Mouse (Mus musculus) lung, embryonic 14.5 days (tissue): ENCODE measurements at regions not wholly inside any gene's neighbourhood (a gene's known extent, or its start where the extent isn't known, plus 50 kb on each side); places are given as distances from the start of the nearest gene placed in this dataset.

Experiments used
- ATAC-seq: fragments of 200-750 bp; cut with Nextera tagmentation; 2 replicates; pipeline ENCODE4 v1.8.0; 2017; ENCODE audit warnings: mild to moderate bottlenecking, moderate TSS enrichment, moderate library complexity; ENCODE audit not compliant: insufficient read depth
- DNase-seq: peaks from one replicate; pipeline ENCODE4 v3.0.0-alpha.2; 2015
- H3K27ac ChIP-seq: fragments of 300-500 bp; sonication (generic); 2 replicates; pipeline ENCODE4 v1.5.1; 2014; ENCODE audit warnings: low read depth, mild to moderate bottlenecking, moderate library complexity
- H3K27me3 ChIP-seq: fragments of 300-500 bp; sonication (generic); 2 replicates; pipeline ENCODE4 v1.6.1; 2014; ENCODE audit warnings: low read length, control low read depth; ENCODE audit not compliant: insufficient read depth
- H3K36me3 ChIP-seq: fragments of 300-500 bp; sonication (generic); 2 replicates; pipeline ENCODE4 v1.6.1; 2014; ENCODE audit warnings: control low read depth; ENCODE audit not compliant: insufficient read depth
- H3K4me1 ChIP-seq: fragments of 300-500 bp; sonication (generic); 2 replicates; pipeline ENCODE4 v1.6.1; 2014; ENCODE audit warnings: antibody characterized with exemption, control low read depth; ENCODE audit not compliant: insufficient read depth
- H3K4me2 ChIP-seq: fragments of 300-500 bp; sonication (generic); 2 replicates; pipeline ENCODE4 v1.6.1; 2014; ENCODE audit warnings: mild to moderate bottlenecking
- H3K4me3 ChIP-seq: fragments of 300-500 bp; sonication (generic); 2 replicates; pipeline ENCODE4 v1.5.1; 2014; ENCODE audit warnings: low read depth, low read length
- H3K9ac ChIP-seq: fragments of 300-500 bp; sonication (generic); 2 replicates; pipeline ENCODE4 v1.6.1; 2014
- H3K9me3 ChIP-seq: fragments of 300-500 bp; sonication (generic); 2 replicates; pipeline ENCODE4 v1.6.1; 2016; ENCODE audit warnings: low read depth, low read length, control low read depth
- CTCF ChIP-seq: IDR thresholded peaks from 2 replicates; pipeline ENCODE4 v1.5.1; 2016; ENCODE audit warnings: antibody characterized with exemption, low read depth
- WGBS: fragments of 180-500 bp; shearing (Covaris S2); extraction: QIAGEN DNeasy Blood & Tissue Kit; methylation state at CpG from one replicate; pipeline ENCODE4 v1.1.7; 2014; 5-methylcytosine and 5-hydroxymethylcytosine counted together

- no peak overlapping the region for H3K27ac ChIP-seq
- H3K9me3 ChIP-seq, result no peaks in the 10 kb centered on the region
- whole genome bisulfite sequencing, result 61% methylated on average over 2 of the region's 2 CpGs
- no peak overlapping the region for H3K9ac ChIP-seq
- no peaks in the 10 kb centered on the region for H3K27me3 ChIP-seq
- no peaks in the 10 kb centered on the region for H3K4me1 ChIP-seq
- TF ChIP-seq CTCF, result no peak
- no peaks in the 10 kb centered on the region for H3K36me3 ChIP-seq
- H3K4me3 ChIP-seq, result no peak overlapping the region
- H3K4me2 ChIP-seq, result no peak overlapping the region
- DNase-seq (no peak), ATAC-seq (no peak)
Observed at GRCm38 (mm10) chr12:28969671-28970379, 218.2 kb downstream of the Eipr1 start.

GRCm38 (mm10) chr12:28974571-28975041 is 223.0 kb downstream of the Eipr1 start:
- H3K9ac ChIP-seq, result no peak overlapping the region
- no peaks in the 10 kb centered on the region for H3K9me3 ChIP-seq
- TF ChIP-seq CTCF, result peak; percentile 45
- DNase-seq (no peak), ATAC-seq (no peak)
- no peaks in the 10 kb centered on the region for H3K4me1 ChIP-seq
- H3K27ac ChIP-seq, result no peak overlapping the region
- H3K36me3 ChIP-seq, result no peaks in the 10 kb centered on the region
- no peaks in the 10 kb centered on the region for H3K27me3 ChIP-seq
- no peak overlapping the region for H3K4me3 ChIP-seq
- WGBS, result 54% methylated on average over 6 of the region's 6 CpGs
- no peak overlapping the region for H3K4me2 ChIP-seq

- H3K27me3 ChIP-seq, result no peaks in the 10 kb centered on the region
- H3K4me3 ChIP-seq, result no peak overlapping the region
- ATAC-seq (no peak), DNase-seq (no peak)
- no peak overlapping the region for H3K27ac ChIP-seq
- H3K4me2 ChIP-seq, result no peak overlapping the region
- H3K9me3 ChIP-seq, result no peaks in the 10 kb centered on the region
- H3K36me3 ChIP-seq, result no peaks in the 10 kb centered on the region
- H3K4me1 ChIP-seq, result no peaks in the 10 kb centered on the region
- TF ChIP-seq CTCF, result no peak
- WGBS, result 79% methylated on average over 5 of the region's 5 CpGs
- no peak overlapping the region for H3K9ac ChIP-seq
Observed at GRCm38 (mm10) chr12:28975249-28975648, 223.6 kb downstream of the Eipr1 start.

GRCm38 (mm10) chr12:28979679-28980078 is 228.1 kb downstream of the Eipr1 start:
- DNase-seq, result no peak
- WGBS, result 71% methylated on average over 7 of the region's 7 CpGs
- H3K27ac ChIP-seq, result no peak overlapping the region
- no peak overlapping the region for H3K9ac ChIP-seq
- no peaks in the 10 kb centered on the region for H3K36me3 ChIP-seq
- no peaks in the 10 kb centered on the region for H3K4me1 ChIP-seq
- no peaks in the 10 kb centered on the region for H3K27me3 ChIP-seq
- ATAC-seq, result no peak
- no peak for TF ChIP-seq CTCF
- no peaks in the 10 kb centered on the region for H3K9me3 ChIP-seq
- H3K4me3 ChIP-seq, result no peak overlapping the region
- H3K4me2 ChIP-seq, result no peak overlapping the region

- Histone ChIP-seq H3K27me3 (no peaks in the 10 kb centered on the region), H3K4me3 (no peak overlapping the region), H3K36me3 (no peaks in the 10 kb centered on the region), H3K4me1 (no peaks in the 10 kb centered on the region), H3K27ac (no peak overlapping the region), H3K4me2 (no peak overlapping the region), H3K9ac (no peak overlapping the region), H3K9me3 (no peaks in the 10 kb centered on the region)
- no peak for TF ChIP-seq CTCF
- WGBS, result 41% methylated on average over 7 of the region's 7 CpGs
- DNase-seq (no peak), ATAC-seq (no peak)
Observed at GRCm38 (mm10) chr12:28986214-28986613, 234.6 kb downstream of the Eipr1 start.

GRCm38 (mm10) chr12:28997474-28998192 is 246.0 kb downstream of the Eipr1 start:
- Histone ChIP-seq H3K27me3 (no peaks in the 10 kb centered on the region), H3K9ac (no peak overlapping the region), H3K4me1 (0 out of 2 replicates have a peak, but pooled peaks cover 2% of the 10 kb centered on the region), H3K9me3 (no peaks in the 10 kb centered on the region), H3K4me3 (no peak overlapping the region), H3K27ac (no peak overlapping the region), H3K36me3 (no peaks in the 10 kb centered on the region), H3K4me2 (no peak overlapping the region)
- 50% methylated on average over 15 of the region's 15 CpGs for WGBS
- DNase-seq (no peak), ATAC-seq (no peak)
- no peak for TF ChIP-seq CTCF

GRCm38 (mm10) chr12:28999963-29000451 is 248.4 kb downstream of the Eipr1 start:
- Histone ChIP-seq H3K9me3 (no peaks in the 10 kb centered on the region), H3K9ac (no peak overlapping the region), H3K27me3 (no peaks in the 10 kb centered on the region), H3K27ac (no peak overlapping the region), H3K4me2 (no peak overlapping the region), H3K4me1 (0 out of 2 replicates have a peak, but pooled peaks cover 2% of the 10 kb centered on the region), H3K4me3 (no peak overlapping the region), H3K36me3 (no peaks in the 10 kb centered on the region)
- WGBS, result 17% methylated on average over 6 of the region's 6 CpGs
- ATAC-seq, result no peak
- TF ChIP-seq CTCF, result no peak
- DNase-seq, result peak; percentile 40
